Mouse (Mus musculus): Measurements from ENCODE around the gene Adssl1. TPM values are rescaled to one million over a fixed set of nuclear protein-coding genes. Genes with fewer than 3 reads are reported as not detected.

Gene Adssl1
- total RNA-seq (2021), result 34.1 and 37.6 TPM in 2 replicates
- long read RNA-seq, experiment 1, transcript Adssl1-201 (13 exons, 1,777 nt), result major isoform, 51 of 59 reads
- long read RNA-seq, experiment 1, partial matches to known transcripts, result 7 of 59 reads
- long read RNA-seq, experiment 1, other reads (novel, unspliced or antisense), result 1 of 59 reads
- long read RNA-seq, experiment 2, transcript Adssl1-201 (13 exons, 1,777 nt), result major isoform, 37 of 45 reads
- long read RNA-seq, experiment 2, partial matches to known transcripts, result 5 of 45 reads
- long read RNA-seq, experiment 2, other reads (novel, unspliced or antisense), result 3 of 45 reads

GRCm38 (mm10) chr12:112619686-112620353 lies at the start of gene Adssl1:
Gene Adssl1 (plus strand): TSS chr12:112620045.
- DNase-seq, result peak; percentile 80

GRCm38 (mm10) chr12:112570160-112570559 lies 49.7 kb upstream of the Adssl1 start:
- no peak for DNase-seq

- no peak for DNase-seq
These were observed 48.8 kb upstream of the Adssl1 start for GRCm38 (mm10) chr12:112571064-112571463.

GRCm38 (mm10) chr12:112575274-112575986 lies 44.4 kb upstream of the Adssl1 start:
- no peak for DNase-seq

- DNase-seq, result no peak
These were observed 43.5 kb upstream of the Adssl1 start for GRCm38 (mm10) chr12:112576341-112576740.

- DNase-seq, result no peak
These were observed 43.1 kb upstream of the Adssl1 start for GRCm38 (mm10) chr12:112576749-112577148.

- peak; percentile 64 for DNase-seq
These were observed 41.4 kb upstream of the Adssl1 start for GRCm38 (mm10) chr12:112578296-112579090.

GRCm38 (mm10) chr12:112579430-112579829 lies 40.4 kb upstream of the Adssl1 start:
- DNase-seq, result no peak

- no peak for DNase-seq
These were observed 39.9 kb upstream of the Adssl1 start for GRCm38 (mm10) chr12:112579926-112580325.

GRCm38 (mm10) chr12:112581113-112581512 lies 38.7 kb upstream of the Adssl1 start:
- no peak for DNase-seq

GRCm38 (mm10) chr12:112584954-112585353 lies 34.9 kb upstream of the Adssl1 start:
- DNase-seq, result no peak

- no peak for DNase-seq
These were observed 33.8 kb upstream of the Adssl1 start for GRCm38 (mm10) chr12:112585924-112586538.

- DNase-seq, result no peak
These were observed 32.4 kb upstream of the Adssl1 start for GRCm38 (mm10) chr12:112587125-112588124.

GRCm38 (mm10) chr12:112588426-112589256 lies 31.2 kb upstream of the Adssl1 start, which contains the start of gene Inf2:
Gene Inf2 (plus strand): TSS chr12:112588784.
- DNase-seq, result peak; percentile 89

- DNase-seq, result no peak
These were observed 30.2 kb upstream of the Adssl1 start for GRCm38 (mm10) chr12:112589491-112590191.

- no peak for DNase-seq
These were observed 29.1 kb upstream of the Adssl1 start for GRCm38 (mm10) chr12:112590566-112591239.

- DNase-seq, result no peak
These were observed 28.6 kb upstream of the Adssl1 start for GRCm38 (mm10) chr12:112591240-112591639.

- no peak for DNase-seq
These were observed 28.1 kb upstream of the Adssl1 start for GRCm38 (mm10) chr12:112591730-112592129.

All from adrenal gland, postnatal 14 days (tissue).